Mouse (Mus musculus): ENCODE data around the gene Mapkap1. TPM values are rescaled to one million over a fixed set of nuclear protein-coding genes. Genes with fewer than 3 reads are reported as not detected.
A peak's percentile ranks its signal among the peaks of the same experiment; 100 is the strongest.

Mapkap1 gene
- polyA plus RNA-seq, 1 experiment = 55.3 TPM

GRCm38 (mm10) chr2:34630445-34630844 is 223.9 kb downstream of the Mapkap1 start:
- DNase-seq (ENCODE audit: low spot score) = no peak

DNA sequence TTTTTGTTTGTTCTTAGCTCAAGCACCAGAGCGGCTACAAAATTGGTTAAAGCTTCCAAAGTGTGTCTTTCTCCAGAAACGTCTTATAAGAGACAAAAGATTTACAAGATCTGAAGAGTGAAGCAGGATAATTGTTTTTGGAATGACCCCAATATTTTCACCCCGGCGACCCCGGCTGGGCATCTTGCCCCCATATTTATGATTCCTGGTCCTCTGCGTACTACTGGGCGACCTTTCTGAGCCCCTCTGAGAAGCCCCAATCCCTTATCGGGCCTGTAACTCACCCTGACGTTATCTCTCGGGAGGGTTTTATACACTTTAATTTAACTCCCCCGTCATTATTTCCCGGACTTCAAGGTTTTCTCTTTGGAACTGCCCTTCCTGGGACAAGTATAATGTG is 225.5 kb downstream of the Mapkap1 start:
- no peak for DNase-seq (ENCODE audit: low spot score)

DNA sequence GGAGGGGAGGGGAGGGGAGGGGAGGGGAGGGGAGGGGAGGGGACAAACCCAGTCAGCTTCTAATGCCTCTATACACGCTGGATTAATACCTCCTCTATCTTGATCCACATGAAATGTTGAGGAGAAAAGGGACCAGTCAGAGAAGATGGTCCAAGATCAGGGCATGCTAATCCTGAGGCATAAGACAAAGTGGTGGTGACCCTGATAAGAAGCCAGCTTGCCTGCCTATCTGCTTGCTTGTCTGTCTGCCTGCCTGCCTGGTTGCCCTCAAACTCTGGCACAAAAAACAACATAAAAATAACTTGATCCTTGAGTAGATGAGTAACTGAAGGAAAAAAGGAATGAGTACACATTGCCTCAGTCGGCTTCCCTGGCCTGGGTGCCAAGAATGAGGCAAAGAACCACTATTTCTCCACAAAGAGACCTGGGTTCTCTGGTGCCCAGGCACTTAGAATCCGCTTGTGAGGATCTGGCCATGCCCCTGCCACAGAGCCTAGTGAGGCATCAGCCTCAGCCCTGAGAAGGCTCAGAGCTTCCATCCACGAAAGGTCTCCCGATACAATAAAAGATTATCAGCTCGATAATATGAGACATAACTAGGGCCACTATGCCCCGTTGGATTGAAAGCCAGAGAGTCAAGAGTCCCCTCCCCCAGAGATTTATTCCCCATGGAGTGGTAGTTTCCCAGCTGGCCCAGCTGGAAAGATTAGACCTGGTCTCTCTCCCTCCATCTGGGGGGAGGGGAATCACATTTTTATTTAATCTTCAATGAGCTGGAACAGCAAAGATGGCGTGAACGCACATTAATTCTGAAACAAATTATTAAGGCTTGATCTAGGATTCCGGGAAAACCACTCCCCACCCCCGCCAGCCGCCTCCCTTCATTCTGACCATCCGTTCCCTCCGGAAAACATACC is 228.9 kb downstream of the Mapkap1 start:
- no peak for DNase-seq (ENCODE audit: low spot score)

DNA sequence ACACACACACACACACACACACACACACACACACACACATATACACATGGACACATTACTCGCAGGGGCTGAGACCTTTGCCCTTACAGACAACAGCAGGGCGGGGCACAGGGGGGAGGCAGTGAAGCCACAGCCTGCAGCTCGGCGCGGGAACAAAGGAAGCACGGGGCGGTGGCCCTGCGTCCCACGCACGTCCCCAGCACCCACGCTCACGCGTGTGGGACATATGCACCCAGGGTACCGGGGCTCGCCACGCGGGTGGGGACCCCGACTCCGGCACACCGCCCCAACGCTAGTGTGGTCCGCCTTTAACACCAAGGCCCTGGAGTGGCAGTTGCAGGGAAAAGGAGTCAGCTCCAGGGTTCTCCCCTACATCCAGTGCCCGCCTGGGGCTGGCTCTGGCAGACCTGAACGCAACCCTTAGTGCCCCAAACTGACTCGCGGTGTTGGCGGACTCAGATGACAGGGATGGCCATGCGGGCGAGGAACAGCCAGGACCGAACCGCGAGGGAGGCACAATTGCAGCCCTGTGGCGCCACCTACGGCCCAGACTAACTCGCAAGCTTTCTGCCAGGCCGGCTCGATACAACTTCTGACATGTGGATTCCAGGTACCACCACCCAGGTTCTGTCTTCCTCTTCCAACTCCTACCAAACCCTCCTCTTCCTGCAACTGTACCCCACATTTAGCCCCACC is 232.5 kb downstream of the Mapkap1 start:
- DNase-seq (ENCODE audit: low spot score) = peak; percentile 77

DNA sequence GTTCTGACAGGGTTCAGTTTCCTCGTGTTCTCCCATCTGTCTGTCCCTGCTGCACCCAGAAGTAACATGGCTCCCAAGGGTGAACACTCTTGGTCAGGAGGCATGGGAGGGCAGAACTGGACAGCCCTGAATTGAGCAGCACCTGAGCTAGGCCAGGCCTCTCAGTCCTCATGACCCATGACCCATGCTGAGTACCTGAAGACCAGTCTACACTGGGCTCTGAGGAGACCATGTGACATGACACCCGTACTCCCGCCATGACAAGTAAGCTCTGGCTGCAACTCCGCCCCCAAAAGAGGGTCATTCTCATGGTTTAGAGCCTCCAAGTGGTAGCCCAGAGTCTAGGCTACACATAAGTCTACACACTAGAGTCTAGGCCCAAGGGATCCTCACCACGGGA is 233.2 kb downstream of the Mapkap1 start:
- no peak for DNase-seq (ENCODE audit: low spot score)

- no peak for DNase-seq (ENCODE audit: low spot score)
These were observed 235.8 kb downstream of the Mapkap1 start for GRCm38 (mm10) chr2:34642351-34642750.

GRCm38 (mm10) chr2:34644571-34645526 is 238.3 kb downstream of the Mapkap1 start:
- no peak for DNase-seq (ENCODE audit: low spot score)

DNA sequence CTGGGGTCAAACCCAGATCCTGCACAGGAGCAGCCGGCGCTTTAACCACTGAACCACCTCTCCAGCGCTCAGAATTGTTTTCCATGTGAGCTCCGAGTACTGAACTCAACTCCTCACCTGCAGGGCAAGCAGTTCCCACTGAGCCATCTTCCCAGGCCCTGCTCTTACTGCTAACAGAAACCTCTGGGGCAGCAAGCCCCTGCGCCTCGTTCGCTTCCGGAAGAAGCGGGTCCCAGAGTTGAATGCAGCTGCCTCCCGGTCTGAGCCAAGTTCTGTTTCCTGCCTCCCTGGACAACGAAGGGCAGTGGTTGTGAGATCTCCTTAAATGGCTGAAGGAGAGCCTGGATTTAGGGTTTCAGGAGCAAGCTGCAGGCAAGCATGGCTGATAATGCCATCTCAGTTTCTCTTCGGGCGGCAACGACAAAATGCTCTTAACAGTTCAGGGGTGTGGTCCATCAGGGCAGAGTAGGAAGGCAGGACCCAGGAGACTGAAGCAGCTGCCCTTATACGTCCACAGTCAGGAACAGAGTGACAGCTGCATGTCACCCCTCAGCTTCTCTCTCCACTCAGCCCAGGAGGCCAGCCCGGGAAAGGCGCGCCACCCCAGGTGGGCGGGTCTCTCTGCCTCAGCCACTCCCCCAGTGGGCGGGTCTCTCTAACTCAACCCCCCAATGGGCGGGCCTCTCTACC is 239.4 kb downstream of the Mapkap1 start:
- peak; percentile 38 for DNase-seq (ENCODE audit: low spot score)

- no peak for DNase-seq (ENCODE audit: low spot score)
These were observed 239.9 kb downstream of the Mapkap1 start for GRCm38 (mm10) chr2:34646541-34646865.

DNA sequence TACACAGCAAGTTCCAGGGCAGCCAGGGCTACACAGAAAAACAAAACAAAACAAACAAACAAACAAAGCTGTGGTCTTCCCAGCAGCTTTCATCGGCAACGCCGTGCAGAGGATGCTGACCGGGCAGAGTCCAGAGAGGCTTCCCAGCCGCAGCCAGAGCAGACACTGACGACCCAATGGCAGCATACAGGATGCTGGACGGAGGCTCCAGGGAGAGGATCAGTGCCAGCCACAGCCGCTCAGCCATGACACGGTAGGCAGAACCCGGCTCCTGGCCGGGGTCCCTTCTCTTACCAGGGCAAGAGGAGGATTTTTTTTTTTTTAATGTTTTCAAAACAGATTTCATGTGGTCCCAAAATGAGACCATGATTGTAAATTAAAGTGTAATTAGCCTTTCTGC is 240.8 kb downstream of the Mapkap1 start:
- no peak for DNase-seq (ENCODE audit: low spot score)

- no peak for DNase-seq (ENCODE audit: low spot score)
These were observed 261.2 kb downstream of the Mapkap1 start for GRCm38 (mm10) chr2:34667820-34668219.

DNA sequence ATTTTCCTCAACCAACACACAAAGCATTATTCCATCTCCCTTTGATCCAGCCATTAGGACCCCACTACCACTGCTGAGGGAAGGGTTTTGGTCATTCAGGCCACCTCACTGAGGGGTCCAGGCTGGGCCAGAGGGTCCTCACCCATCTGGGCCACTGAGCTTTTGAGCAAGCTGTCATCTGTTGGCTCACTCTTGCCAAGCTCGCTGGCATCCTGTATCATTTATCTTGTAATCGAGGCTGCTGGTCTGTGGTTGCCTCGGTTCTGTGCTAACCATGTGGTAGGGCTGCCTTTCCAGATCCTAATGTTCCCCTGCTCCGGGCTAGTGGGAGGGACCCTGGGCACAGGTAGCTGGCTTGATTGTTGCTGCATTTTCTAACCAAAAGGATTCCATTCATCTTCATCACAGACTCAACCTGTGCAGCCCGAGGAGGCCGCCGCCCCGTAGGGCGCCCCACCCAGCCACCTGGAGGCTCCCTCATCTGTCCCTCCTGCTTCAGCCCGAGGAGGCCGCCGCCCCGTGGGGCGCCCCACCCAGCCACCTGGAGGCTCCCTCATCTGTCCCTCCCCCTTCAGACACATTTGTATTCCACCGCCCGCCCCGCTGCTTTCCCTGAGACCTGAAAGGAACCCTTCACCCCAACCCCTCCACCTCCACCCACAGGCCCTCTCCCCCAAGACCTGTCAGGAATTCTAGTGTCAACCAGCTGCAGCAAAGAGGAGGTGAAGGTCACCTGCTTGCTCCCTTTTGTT is 262.0 kb downstream of the Mapkap1 start:
- no peak for DNase-seq (ENCODE audit: low spot score)

GRCm38 (mm10) chr2:34669203-34669746 is 262.7 kb downstream of the Mapkap1 start:
- no peak for DNase-seq (ENCODE audit: low spot score)

GRCm38 (mm10) chr2:34670470-34670869 is 263.9 kb downstream of the Mapkap1 start:
- DNase-seq (ENCODE audit: low spot score) = no peak

GRCm38 (mm10) chr2:34671385-34672026 is 264.9 kb downstream of the Mapkap1 start:
- no peak for DNase-seq (ENCODE audit: low spot score)

- no peak for DNase-seq (ENCODE audit: low spot score)
These were observed 267.3 kb downstream of the Mapkap1 start for GRCm38 (mm10) chr2:34673846-34674245.

Data from urinary bladder, adult 2 months (tissue).